Mouse (Mus musculus): ENCODE results near the gene Syt2.

GRCm38 (mm10) chr1:134752447-134752846 lies 106.0 kb downstream of the Syt2 start:
- TF ChIP-seq CTCF (conservative IDR thresholded peaks at IDR 0.05; ENCODE audit: low read length) (no peak), NANOG (IDR thresholded peaks at IDR 0.05; ENCODE audit: borderline replicate concordance, low read length) (no peak), POU5F1 (IDR thresholded peaks at IDR 0.05; ENCODE audit: borderline replicate concordance, low read length) (no peak)
